Comparison of ENCODE assay signal across 8 mouse cellular contexts in genomic region chr4:49631319-49632138, GRCm38 (mm10). TPM values are rescaled to one million over a fixed set of nuclear protein-coding genes. Genes with fewer than 3 reads are reported as not detected.
DNase-seq lines count a peak whose midpoint lies in the region; ATAC-seq and TF ChIP-seq lines count a peak whose summit lies in the region.

Gene Rnf20 (plus strand): TSS chr4:49632006.

- H3K36me3 ChIP-seq in heart, embryonic 13.5 days: peaks cover 31% of the 10 kb centered on the region
- peaks cover 33% of the 10 kb centered on the region for H3K36me3 ChIP-seq in liver, embryonic 12.5 days
- H3K36me3 ChIP-seq in stomach, postnatal 0 days (ENCODE audit: control insufficient read depth, insufficient read depth, low read length): no peaks in the 10 kb centered on the region; the same call in 1 of the 2 replicates

- peak within 1 kb of the TSS; percentile 82 for H3K27ac ChIP-seq in brown adipose tissue, adult 24 weeks (replicated peaks; ENCODE audit: low read depth, low read length)
- H3K27ac ChIP-seq in heart, embryonic 13.5 days (replicated peaks): peak within 1 kb of the TSS; percentile 93
- H3K27ac ChIP-seq in liver, embryonic 12.5 days: peak within 1 kb of the TSS; percentile 89
- H3K27ac ChIP-seq in stomach, postnatal 0 days (replicated peaks): peak within 1 kb of the TSS; percentile 95

- no peaks in the 10 kb centered on the region for H3K4me1 ChIP-seq in brown adipose tissue, adult 24 weeks (ENCODE audit: control insufficient read depth, insufficient read depth, insufficient read length, low read length)
- H3K4me1 ChIP-seq in heart, embryonic 13.5 days: peaks cover 22% of the 10 kb centered on the region
- peaks cover 35% of the 10 kb centered on the region for H3K4me1 ChIP-seq in liver, embryonic 12.5 days
- H3K4me1 ChIP-seq in stomach, postnatal 0 days (replicated peaks; ENCODE audit: control insufficient read depth, insufficient read depth): no peaks in the 10 kb centered on the region

- no peaks in the 10 kb centered on the region for H3K9me3 ChIP-seq in heart, embryonic 13.5 days
- H3K9me3 ChIP-seq in liver, embryonic 12.5 days (replicated peaks): no peaks in the 10 kb centered on the region
- no peaks in the 10 kb centered on the region for H3K9me3 ChIP-seq in stomach, postnatal 0 days (ENCODE audit: control insufficient read depth, low read length)

- peak within 1 kb of the TSS; percentile 87 for H3K4me3 ChIP-seq in brown adipose tissue, adult 24 weeks (ENCODE audit: insufficient read depth, low read depth, low read length)
- peak within 1 kb of the TSS; percentile 96 for H3K4me3 ChIP-seq in heart, embryonic 13.5 days
- H3K4me3 ChIP-seq in liver, embryonic 12.5 days: peak within 1 kb of the TSS; percentile 86
- peak within 1 kb of the TSS; percentile 78 for H3K4me3 ChIP-seq in stomach, postnatal 0 days (ENCODE audit: low read depth, low read length)

- H3K9ac ChIP-seq in heart, embryonic 13.5 days: peak within 1 kb of the TSS; percentile 95
- peak within 1 kb of the TSS; percentile 90 for H3K9ac ChIP-seq in liver, embryonic 12.5 days
- H3K9ac ChIP-seq in stomach, postnatal 0 days (ENCODE audit: low read length): peak within 1 kb of the TSS; percentile 89

- DNase-seq in fat pad, adult 2 months (ENCODE audit: extremely low read depth, low read depth, low spot score): peak; percentile 66
- peak; percentile 97 for DNase-seq in kidney, postnatal 10 days
- peak; percentile 94 to 95 for DNase-seq in natural killer cell, adult 2 months (ENCODE audit: low spot score in 2 of 2)
- DNase-seq in stomach, postnatal 0 days (ENCODE audit: low spot score): peak; percentile 95

- no peaks in the 10 kb centered on the region for H3K27me3 ChIP-seq in heart, embryonic 13.5 days (replicated peaks)
- no peaks in the 10 kb centered on the region for H3K27me3 ChIP-seq in liver, embryonic 12.5 days (replicated peaks)
- H3K27me3 ChIP-seq in stomach, postnatal 0 days (ENCODE audit: control insufficient read depth, insufficient read depth, low read length): no peaks in the 10 kb centered on the region

- no peak for TF ChIP-seq CTCF in stomach, postnatal 0 days (IDR thresholded peaks at IDR 0.05; ENCODE audit: low read depth)

- 4% methylated on average over 37 of the region's 37 CpGs for WGBS in heart, embryonic 13.5 days
- WGBS in liver, embryonic 12.5 days (ENCODE audit: insufficient replicate concordance): 3% methylated on average over 37 of the region's 37 CpGs
- WGBS in stomach, postnatal 0 days: 3% methylated on average over 37 of the region's 37 CpGs

- peak; percentile 87 for ATAC-seq in CD4-positive, CD25-positive, alpha-beta regulatory T cell, adult 4 months
- peak; percentile 91 for ATAC-seq in heart, embryonic 13.5 days (ENCODE audit: extremely low read depth, insufficient number of reproducible peaks, low FRiP score, low TSS enrichment)
- ATAC-seq in liver, embryonic 12.5 days: peak; percentile 94
- peak; percentile 97 for ATAC-seq in stomach, postnatal 0 days (ENCODE audit: low FRiP score, low TSS enrichment)

- H3K4me2 ChIP-seq in heart, embryonic 13.5 days: peak within 1 kb of the TSS; percentile 93
- peak within 1 kb of the TSS; percentile 85 for H3K4me2 ChIP-seq in liver, embryonic 12.5 days
- H3K4me2 ChIP-seq in stomach, postnatal 0 days (replicated peaks; ENCODE audit: low read depth): peak within 1 kb of the TSS; percentile 88

- TF ChIP-seq EP300 in stomach, postnatal 0 days (optimal IDR thresholded peaks at IDR 0.05): no peak

RNA-seq across cellular contexts. Expression of gene Rnf20, which starts in this region (rescaled TPM):
- 10 to 100 TPM; 52.4 to 62.4 TPM for polyA plus RNA-seq in CD4-positive, CD25-positive, alpha-beta regulatory T cell, adult 4 months (2017; shearing (Covaris generic))
- polyA plus RNA-seq in brown adipose tissue, adult 24 weeks (2012; ENCODE audit: insufficient read depth, insufficient read length, missing spikeins): 19.0 and 21.0 TPM in 2 replicates
- polyA plus RNA-seq in heart, embryonic 13.5 days (2015; fragmentation: Nextera tagmentation; extraction: Ambion mirVana): 21.8 and 23.8 TPM in 2 replicates
- polyA plus RNA-seq in liver, embryonic 12.5 days (2016; fragmentation: Nextera tagmentation; extraction: Ambion mirVana): 24.0 and 25.1 TPM in 2 replicates
- polyA plus RNA-seq in stomach, postnatal 0 days (2015; fragmentation: Nextera tagmentation; extraction: Ambion mirVana): 14.3 and 17.4 TPM in 2 replicates

Comparison
In these comparisons a context has a peak if more than half of its experiments do, and no peak if none do; other contexts are left out.
1. Peak in every context shown above with its lines: DNase-seq, ATAC-seq, H3K4me3 ChIP-seq and H3K27ac ChIP-seq.